Mouse (Mus musculus) frontal cortex, adult 2 months (tissue): ENCODE measurements at regions not wholly inside any gene's neighbourhood (a gene's known extent, or its start where the extent isn't known, plus 50 kb on each side); places are given as distances from the start of the nearest gene placed in this dataset.

Experiments
- DNase-seq, 2 experiments: peaks; one replicate each; pipeline ENCODE4 v3.0.0; 2022; ENCODE audit warnings: low spot score in 1 of 2; ENCODE audit errors: extremely low spot score in 1 of 2

DNA sequence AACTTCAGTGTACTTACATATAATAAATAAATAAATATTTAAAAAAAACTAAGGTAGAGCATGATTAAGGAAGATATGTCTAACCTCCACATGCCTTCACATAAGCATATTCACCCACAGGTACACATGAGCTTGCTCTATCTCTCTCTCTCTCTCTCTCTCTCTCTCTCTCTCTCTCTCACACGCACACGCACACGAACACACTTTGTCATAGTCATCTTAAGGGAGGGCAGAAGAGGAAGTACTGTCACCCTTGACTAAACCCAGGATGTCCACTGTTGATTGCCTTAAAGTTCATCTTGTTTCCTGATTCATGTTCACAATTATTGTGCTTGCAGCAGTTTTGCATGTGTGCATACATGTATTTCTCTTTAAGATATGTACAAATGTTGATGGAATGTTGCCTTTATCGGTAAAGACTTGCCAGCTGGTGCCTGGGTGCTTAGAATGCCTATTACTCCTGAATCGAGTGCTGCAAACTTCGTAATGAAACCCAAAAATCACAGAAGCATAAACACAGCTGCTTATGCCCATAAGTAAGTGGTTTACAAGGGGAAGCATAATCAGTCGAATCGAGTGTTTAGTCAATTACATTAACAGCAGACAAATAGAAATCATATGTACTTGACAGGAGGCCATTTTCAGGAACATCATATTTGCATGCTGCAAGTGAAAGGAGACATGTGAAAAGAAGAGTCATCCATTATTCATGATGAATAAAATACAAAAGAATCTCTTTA is 84.3 kb downstream of the Tmem168 start:
- DNase-seq = no peak

DNA sequence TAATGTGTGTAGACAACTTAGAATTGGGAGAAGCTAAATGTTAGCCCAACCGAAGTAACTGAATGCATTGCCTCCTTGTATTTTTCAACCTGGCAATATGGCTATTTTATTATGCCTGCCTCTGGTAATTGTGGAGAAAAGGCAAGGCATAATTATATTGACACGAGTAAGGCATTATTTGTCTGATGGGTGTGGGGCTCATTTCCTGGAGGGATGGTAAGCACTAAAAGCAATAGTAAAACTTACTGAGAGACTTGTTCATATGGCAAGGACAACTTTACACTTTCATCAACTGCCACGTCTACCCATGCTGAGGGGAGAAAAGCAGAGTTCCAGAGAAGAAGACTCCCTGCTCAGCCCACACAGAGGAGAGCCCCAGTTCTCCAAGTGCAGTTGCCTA is 93.8 kb downstream of the Tmem168 start:
- DNase-seq = no peak

DNA sequence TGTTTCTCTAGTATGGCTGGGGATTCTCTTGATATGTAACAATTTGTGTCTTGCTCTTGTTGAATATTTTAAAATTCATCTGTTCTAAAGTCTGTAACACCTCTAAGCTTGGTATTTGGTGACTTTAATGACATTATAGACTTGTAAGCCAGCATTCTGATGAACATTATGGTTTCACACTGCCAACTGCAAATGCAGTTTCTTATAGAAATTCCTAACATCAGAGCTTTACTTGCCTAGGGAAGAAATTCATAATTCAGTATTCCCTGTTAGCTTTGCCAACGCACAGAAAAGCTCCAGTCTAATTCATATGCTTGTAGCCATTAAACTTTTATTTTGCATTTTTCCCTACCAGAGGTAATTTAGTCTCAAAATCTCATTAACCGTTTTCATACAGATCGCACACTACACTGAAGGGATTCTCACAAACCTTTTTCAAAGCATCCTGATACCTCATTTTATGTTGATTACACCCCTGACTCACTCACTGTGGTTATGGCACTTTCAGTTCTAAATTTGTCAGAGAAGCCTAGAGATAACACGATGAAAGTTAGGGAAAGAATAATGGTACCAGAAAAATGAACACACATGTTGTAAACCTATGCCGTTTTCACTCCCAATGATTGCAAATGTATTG is 131.3 kb downstream of the Tmem168 start:
- peak in 1 of 2 experiments; percentile 17 for DNase-seq

DNA sequence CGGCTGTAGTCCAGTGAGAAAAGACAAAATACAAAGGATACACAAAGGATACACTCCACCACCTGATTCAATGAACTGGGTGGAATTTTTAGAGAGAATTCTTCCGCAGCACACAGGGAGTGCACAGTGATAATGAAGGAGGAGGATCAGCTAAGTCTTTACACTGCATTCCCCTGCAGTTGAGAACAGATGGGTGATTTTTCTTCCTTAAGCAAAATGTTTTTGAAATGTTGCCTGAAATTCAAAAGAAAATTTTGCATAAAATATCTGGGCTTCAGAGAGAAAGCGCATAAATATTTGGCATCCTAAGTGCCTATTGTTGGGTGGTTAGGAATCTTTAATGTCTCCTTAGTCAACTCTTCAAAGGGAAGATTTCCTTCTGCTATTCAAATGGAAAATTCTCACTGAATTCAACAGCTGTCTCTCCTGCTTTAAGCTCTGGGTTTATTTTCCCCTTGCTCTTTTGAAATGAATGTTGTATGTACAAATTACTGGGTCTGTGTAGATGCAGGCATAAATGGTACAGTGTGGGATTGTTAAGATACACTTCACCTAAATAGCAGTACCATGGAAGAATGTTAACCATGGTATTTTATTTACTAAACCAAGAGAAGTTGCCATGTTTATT is 158.6 kb downstream of the Tmem168 start:
- peak; percentile 32 to 55 for DNase-seq

DNA sequence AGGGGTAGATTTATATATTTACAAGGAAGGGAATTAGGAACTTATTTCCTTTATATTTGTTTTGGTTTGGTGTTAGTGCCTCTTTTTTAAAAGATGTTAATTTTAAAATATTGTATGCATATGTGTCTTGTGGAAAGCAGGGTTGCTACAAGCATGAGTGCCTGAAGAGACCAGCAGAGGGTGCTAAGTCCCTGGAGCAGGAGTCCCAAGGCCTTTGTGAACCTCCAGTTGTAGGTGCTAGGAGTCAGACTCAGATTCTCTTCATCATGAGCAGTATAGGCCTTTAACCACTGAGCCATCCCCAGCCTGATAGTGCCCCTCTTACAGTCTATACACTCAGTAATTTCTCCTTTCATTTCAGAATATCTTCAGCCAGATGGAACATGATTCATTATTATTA is 189.0 kb upstream of the Vwde start:
- DNase-seq = peak in 1 of 2 experiments; percentile 68

DNA sequence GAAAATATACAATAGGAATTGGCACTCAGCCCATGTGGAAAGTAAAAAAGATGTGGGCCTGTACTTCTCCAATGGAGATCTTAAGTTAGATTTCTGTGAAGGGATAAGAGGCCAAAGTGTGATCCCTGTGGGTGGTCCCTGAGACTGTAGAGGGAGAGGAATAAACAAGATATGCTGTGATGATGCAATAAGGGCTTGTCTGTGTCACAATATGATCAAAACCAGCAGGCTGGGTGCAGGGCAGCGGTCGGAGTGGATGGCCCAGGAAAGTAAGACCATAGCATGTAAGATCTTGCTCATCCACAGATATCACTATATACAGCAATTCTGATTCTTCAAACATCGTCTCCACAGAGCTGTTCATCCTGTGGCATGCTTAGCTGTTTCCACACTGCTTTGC is 188.3 kb upstream of the Vwde start:
- DNase-seq = no peak

DNA sequence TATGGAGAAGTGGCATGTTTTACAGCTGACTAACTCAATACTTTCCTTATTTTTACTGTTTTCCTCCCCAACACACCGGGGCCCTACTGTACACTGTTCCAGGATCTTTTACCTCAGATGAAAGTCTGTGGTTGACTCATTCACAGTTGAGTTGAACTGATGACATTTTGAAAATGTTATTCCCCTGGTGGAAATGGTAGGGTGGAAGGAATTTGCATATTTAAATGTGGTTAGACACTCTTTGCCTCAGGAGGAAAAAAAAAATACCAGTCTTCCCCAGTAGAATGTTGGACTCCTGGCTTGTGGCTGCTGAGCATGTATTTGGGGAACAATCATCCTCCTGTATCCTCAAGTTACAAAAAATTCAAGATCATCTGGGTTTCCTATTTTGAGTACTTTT is 159.7 kb upstream of the Vwde start:
- DNase-seq = no peak

DNA sequence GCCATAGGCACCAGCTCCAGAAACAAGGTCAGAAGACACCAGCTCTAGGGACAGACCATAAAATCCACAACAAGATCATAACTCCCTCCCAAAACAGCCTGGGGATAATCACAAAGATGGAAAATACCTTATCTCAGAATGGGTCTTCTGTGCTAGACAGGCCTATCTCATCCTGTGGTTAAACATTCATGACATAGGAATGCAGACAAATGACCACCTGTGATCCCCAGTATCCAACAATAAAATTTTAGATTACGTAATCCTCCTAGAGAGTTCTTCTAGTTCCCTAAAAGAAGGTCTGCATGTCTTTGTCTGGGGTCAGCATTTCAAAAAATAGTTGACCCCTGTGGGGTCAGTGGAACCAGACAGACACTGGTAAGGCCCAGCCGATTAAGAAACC is 158.4 kb upstream of the Vwde start:
- DNase-seq = no peak

DNA sequence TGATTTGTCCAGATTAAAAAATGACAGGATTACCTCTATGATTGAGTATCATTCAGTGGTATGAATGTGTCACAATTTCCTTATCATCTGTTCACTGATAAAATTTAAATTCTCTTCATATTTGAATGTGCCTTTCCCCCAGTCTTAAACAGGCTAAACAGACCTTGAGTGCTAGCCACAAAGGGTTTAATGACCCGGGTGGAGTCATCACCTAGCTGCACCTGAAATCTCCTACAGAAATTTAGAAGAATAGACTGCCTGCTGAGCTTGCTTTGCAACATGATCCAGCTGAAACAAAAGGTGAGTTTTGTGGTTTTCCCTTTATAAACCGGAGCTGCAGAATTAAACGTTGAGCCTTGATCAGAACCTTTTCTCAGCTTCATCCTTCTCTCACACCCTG is 156.1 kb upstream of the Vwde start:
- no peak for DNase-seq

DNA sequence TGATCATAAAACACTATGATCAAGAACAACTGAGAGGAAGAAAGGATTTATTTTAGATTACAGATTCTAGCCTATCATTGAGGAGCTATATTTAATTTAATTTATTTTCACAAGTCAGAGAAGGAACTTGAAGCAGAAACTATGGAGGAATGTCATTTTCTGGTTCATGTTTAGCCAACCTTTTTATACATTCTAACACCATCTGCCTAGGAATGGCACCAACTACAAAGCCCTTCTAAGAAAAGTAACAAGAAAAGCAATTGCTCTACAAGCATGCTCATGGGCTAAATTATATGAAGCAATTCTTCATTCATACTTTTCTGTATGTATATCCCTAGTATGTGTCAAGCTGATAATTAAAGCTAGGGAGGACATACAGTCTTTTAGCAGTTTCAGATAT is 155.0 kb upstream of the Vwde start:
- peak in 1 of 2 experiments; percentile 12 for DNase-seq

DNA sequence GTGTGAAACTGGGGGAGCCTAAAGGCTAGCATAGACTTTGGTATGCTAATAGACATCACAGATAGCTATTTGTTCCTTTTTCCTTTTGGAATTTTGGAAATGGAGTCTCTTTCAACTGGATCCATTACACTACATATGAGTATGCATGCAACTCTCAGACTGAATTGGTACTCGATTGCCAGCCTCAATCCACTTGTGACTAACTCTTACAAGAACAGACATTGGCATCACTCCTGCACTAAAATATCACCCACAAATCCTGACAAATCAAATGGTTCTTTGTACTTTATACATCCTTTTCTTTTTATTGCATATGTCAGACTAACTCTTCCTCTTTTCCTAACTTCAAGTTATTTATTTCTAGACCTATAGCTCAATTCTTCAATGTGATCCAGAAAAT is 149.1 kb upstream of the Vwde start:
- DNase-seq = peak in 1 of 2 experiments; percentile 22

DNA sequence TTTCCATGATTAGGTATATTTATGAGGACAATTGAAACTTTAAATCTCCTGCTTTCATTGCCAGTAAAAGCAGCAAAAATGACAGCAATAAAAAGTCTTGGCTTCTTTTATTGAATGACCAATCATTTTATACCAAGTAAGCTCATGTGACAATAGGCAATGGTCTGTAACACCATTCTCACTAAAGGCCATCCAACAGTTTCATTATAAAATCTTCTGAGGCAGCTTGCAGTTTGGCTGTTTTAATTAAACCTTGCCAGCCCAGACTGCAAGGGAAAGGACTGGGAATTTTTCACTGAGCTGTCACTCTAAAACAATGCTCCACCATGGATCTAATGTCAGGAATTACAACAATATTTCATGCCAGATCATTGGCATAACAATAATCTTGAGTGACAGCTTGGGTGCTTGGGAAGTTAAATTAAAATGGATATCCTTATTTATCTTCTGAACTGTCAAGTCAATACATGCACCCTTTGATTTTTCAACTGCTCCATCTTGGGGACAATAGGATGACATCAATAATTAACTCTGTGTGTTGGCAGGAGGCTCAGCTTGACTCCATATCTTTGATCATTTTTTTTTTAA is 145.0 kb upstream of the Vwde start:
- no peak for DNase-seq
